Mouse (Mus musculus) cerebellum, postnatal 36 days (tissue): ENCODE measurements at regions not wholly inside any gene's neighbourhood (a gene's known extent, or its start where the extent isn't known, plus 50 kb on each side); places are given as distances from the start of the nearest gene placed in this dataset.
A peak's percentile ranks its signal among the peaks of the same experiment; 100 is the strongest.
"Not testable (repeated sequence)": the region's sequence is repeated elsewhere in the genome, so short reads cannot be mapped to it uniquely, and the experiment has no call there.

Source experiments
- DNase-seq, 2 experiments: peaks; one replicate each; pipeline ENCODE4 v3.0.0; 2021 to 2022; ENCODE audit warnings: mixed read lengths in 2 of 2

GRCm38 (mm10) chr13:19300320-19301011, 95.1 kb downstream of the Stard3nl start:
- peak; percentile 18 to 29 for DNase-seq

GRCm38 (mm10) chr13:19296325-19296724, 99.3 kb downstream of the Stard3nl start:
- no peak for DNase-seq

GRCm38 (mm10) chr13:19293041-19293440, 102.6 kb downstream of the Stard3nl start:
- DNase-seq, result no peak

GRCm38 (mm10) chr13:19283161-19283560, 112.4 kb downstream of the Stard3nl start:
- no peak for DNase-seq

- DNase-seq, result not testable (repeated sequence)
Measured at GRCm38 (mm10) chr13:19272548-19273295, 122.9 kb downstream of the Stard3nl start.

- not testable (repeated sequence) for DNase-seq
Measured at GRCm38 (mm10) chr13:19264996-19265395, 130.6 kb downstream of the Stard3nl start.

GRCm38 (mm10) chr13:19246558-19246957, 149.0 kb downstream of the Stard3nl start:
- DNase-seq, result not testable (repeated sequence)

GRCm38 (mm10) chr13:19242580-19242979, 153.0 kb downstream of the Stard3nl start:
- not testable (repeated sequence) for DNase-seq

- DNase-seq, result peak; percentile 4 to 7
Measured at GRCm38 (mm10) chr13:19236340-19236739, 159.3 kb downstream of the Stard3nl start.

GRCm38 (mm10) chr13:19234700-19235374, 160.8 kb downstream of the Stard3nl start:
- no peak for DNase-seq

GRCm38 (mm10) chr13:19220004-19220403, 175.6 kb downstream of the Stard3nl start:
- not testable (repeated sequence) for DNase-seq

- DNase-seq, result not testable (repeated sequence)
Measured at GRCm38 (mm10) chr13:19219383-19219991, 176.1 kb downstream of the Stard3nl start.

GRCm38 (mm10) chr13:19204669-19205068, 190.9 kb downstream of the Stard3nl start:
- DNase-seq, result no peak

- not testable (repeated sequence) for DNase-seq
Measured at GRCm38 (mm10) chr13:19202320-19202719, 193.3 kb downstream of the Stard3nl start.
